Mouse (Mus musculus) kidney, embryonic 14.5 days (tissue): Measurements from ENCODE around the gene Elf3. TPM values are rescaled to one million over a fixed set of nuclear protein-coding genes. Genes with fewer than 3 reads are reported as not detected.
"Not testable (repeated sequence)": the region's sequence is repeated elsewhere in the genome, so short reads cannot be mapped to it uniquely, and the experiment has no call there.

Experiments
- ATAC-seq: fragments of 200-750 bp; cut with Nextera tagmentation; 2 replicates; pipeline ENCODE4 v1.8.0; 2017; ENCODE audit warnings: moderate number of reproducible peaks, mild to moderate bottlenecking, moderate TSS enrichment, moderate library complexity; ENCODE audit not compliant: low FRiP score, low TSS enrichment
- H3K27ac ChIP-seq: fragments of 300-500 bp; sonication (generic); 2 replicates; pipeline ENCODE4 v1.5.1; 2014; ENCODE audit warnings: low read depth, mild to moderate bottlenecking, low read length, moderate library complexity, mixed read lengths
- H3K27me3 ChIP-seq: fragments of 300-500 bp; sonication (generic); 2 replicates; pipeline ENCODE4 v1.6.1; 2014; ENCODE audit warnings: mild to moderate bottlenecking, low read length; ENCODE audit not compliant: control insufficient read depth, insufficient read depth
- H3K36me3 ChIP-seq: fragments of 300-500 bp; sonication (generic); 2 replicates; pipeline ENCODE4 v1.6.1; 2014; ENCODE audit warnings: low read length, mixed read lengths; ENCODE audit not compliant: control insufficient read depth, insufficient read depth
- H3K4me1 ChIP-seq: fragments of 300-500 bp; sonication (generic); 2 replicates; pipeline ENCODE4 v1.6.1; 2014; ENCODE audit warnings: low read length, mixed read lengths; ENCODE audit not compliant: control insufficient read depth, insufficient read depth
- H3K4me2 ChIP-seq: fragments of 300-500 bp; sonication (generic); replicated peaks from 2 replicates; pipeline ENCODE4 v1.6.1; 2014; ENCODE audit warnings: low read depth, mild to moderate bottlenecking, low read length
- H3K4me3 ChIP-seq: fragments of 300-500 bp; sonication (generic); 2 replicates; pipeline ENCODE4 v1.5.1; 2014; ENCODE audit warnings: mild to moderate bottlenecking, low read length
- H3K9ac ChIP-seq: fragments of 300-500 bp; sonication (generic); 2 replicates; pipeline ENCODE4 v1.6.1; 2014; ENCODE audit warnings: low read depth, mild to moderate bottlenecking, low read length, moderate library complexity
- H3K9me3 ChIP-seq: fragments of 300-500 bp; sonication (generic); 2 replicates; pipeline ENCODE4 v1.6.1; 2016; ENCODE audit warnings: low read length; ENCODE audit not compliant: control insufficient read depth
- WGBS: fragments of 180-500 bp; shearing (Covaris S2); extraction: QIAGEN DNeasy Blood & Tissue Kit; methylation state at CpG from one replicate; pipeline ENCODE4 v1.1.7; 2014; 5-methylcytosine and 5-hydroxymethylcytosine counted together
- polyA plus RNA-seq: library from polyadenylated mRNA; unstranded; fragments of >200 nt; fragmentation: Nextera tagmentation; extraction: Ambion mirVana; gene quantifications from 2 replicates; pipeline ENCODE4 v1.2.1, GENCODE M21; 2014

The Elf3 gene
- polyA plus RNA-seq, 1 experiment from 2014 or later, result 26.8 TPM

DNA sequence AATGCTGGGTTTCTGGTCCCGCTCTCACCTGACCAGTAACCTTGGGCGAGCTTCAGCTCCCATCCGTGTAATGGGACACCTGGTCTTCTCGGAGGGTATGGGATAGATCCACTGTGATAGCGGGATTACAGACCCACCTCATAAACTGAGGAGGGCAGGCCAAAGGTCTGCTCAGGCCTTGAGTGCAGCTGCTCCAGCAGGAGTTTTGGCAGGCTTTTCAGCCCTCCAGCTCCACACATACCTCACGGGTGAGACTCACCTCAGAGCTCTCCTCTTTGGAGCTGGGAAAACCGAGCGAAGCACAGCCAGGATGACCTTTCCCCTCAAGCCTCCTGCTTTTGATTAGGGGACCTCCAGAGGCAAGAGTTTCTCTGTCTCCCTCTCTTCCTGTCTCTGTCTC, 7.0 kb downstream of the Elf3 start:
- no peak overlapping the region for H3K4me2 ChIP-seq
- H3K4me3 ChIP-seq, result no peak overlapping the region
- 74% methylated on average over 8 of the region's 8 CpGs for WGBS
- ATAC-seq, result no peak
- no peaks in the 10 kb centered on the region for H3K36me3 ChIP-seq
- H3K9me3 ChIP-seq, result no peaks in the 10 kb centered on the region
- no peak overlapping the region for H3K9ac ChIP-seq
- no peaks in the 10 kb centered on the region for H3K4me1 ChIP-seq
- H3K27ac ChIP-seq, result no peak overlapping the region
- no peaks in the 10 kb centered on the region; the same call in 1 of the 2 replicates for H3K27me3 ChIP-seq

- no peaks in the 10 kb centered on the region for H3K9me3 ChIP-seq
- no peaks in the 10 kb centered on the region; the same call in 1 of the 2 replicates for H3K27me3 ChIP-seq
- no peaks in the 10 kb centered on the region for H3K4me1 ChIP-seq
- H3K27ac ChIP-seq, result no peak overlapping the region
- ATAC-seq, result no peak
- no peak overlapping the region for H3K9ac ChIP-seq
- no peak overlapping the region for H3K4me2 ChIP-seq
- H3K36me3 ChIP-seq, result no peaks in the 10 kb centered on the region
- H3K4me3 ChIP-seq, result no peak overlapping the region
- WGBS, result 64% methylated on average over 2 of the region's 3 CpGs
Measured at GRCm38 (mm10) chr1:135250706-135251105, 7.7 kb downstream of the Elf3 start.

DNA sequence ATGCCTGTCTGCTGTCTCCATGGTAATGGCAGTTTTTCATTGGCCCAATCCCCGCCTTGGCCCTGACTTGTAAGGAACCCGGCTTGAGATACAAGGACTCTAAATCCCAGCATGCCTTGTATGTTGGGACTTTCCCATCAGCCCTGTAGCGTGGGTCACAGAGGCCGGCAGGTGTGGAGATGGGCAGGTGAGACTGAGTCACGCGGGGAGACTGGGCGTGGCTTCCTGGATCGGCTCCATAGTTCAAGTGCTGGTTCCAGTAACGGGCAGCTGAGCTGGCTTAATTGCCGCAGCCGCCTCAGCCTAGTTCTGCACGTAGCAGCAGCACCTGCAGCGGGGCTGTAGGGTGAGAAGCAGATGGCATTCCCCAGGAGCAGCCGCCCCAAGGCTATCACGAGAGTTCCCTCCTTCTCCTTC, 9.9 kb downstream of the Elf3 start:
- Histone ChIP-seq H3K27ac (no peak overlapping the region), H3K4me1 (no peaks in the 10 kb centered on the region), H3K4me2 (peak overlapping the region; percentile 21), H3K27me3 (no peaks in the 10 kb centered on the region; the same call in 1 of the 2 replicates), H3K9me3 (no peaks in the 10 kb centered on the region), H3K9ac (no peak overlapping the region), H3K36me3 (no peaks in the 10 kb centered on the region), H3K4me3 (peak overlapping the region; percentile 11; the same call in 1 of the 2 replicates)
- 3% methylated on average over 15 of the region's 15 CpGs for WGBS
- ATAC-seq, result peak; percentile 69

- H3K4me1 ChIP-seq, result no peaks in the 10 kb centered on the region
- H3K27me3 ChIP-seq, result no peaks in the 10 kb centered on the region; the same call in 1 of the 2 replicates
- WGBS, result 76% methylated on average over 8 of the region's 8 CpGs
- ATAC-seq, result no peak
- no peaks in the 10 kb centered on the region for H3K9me3 ChIP-seq
- H3K36me3 ChIP-seq, result no peaks in the 10 kb centered on the region
- no peak overlapping the region for H3K27ac ChIP-seq
- H3K4me3 ChIP-seq, result no peak overlapping the region
- H3K9ac ChIP-seq, result no peak overlapping the region
- no peak overlapping the region for H3K4me2 ChIP-seq
Measured at GRCm38 (mm10) chr1:135244014-135244413, 14.4 kb downstream of the Elf3 start.

- not testable (repeated sequence) for H3K36me3 ChIP-seq, H3K27ac ChIP-seq, H3K27me3 ChIP-seq, H3K4me2 ChIP-seq, H3K4me1 ChIP-seq, H3K9ac ChIP-seq, H3K9me3 ChIP-seq, ATAC-seq, H3K4me3 ChIP-seq
- WGBS, result 92% methylated on average over 4 of the region's 4 CpGs
Measured at GRCm38 (mm10) chr1:135240206-135240605, 18.2 kb downstream of the Elf3 start.

- H3K4me2 ChIP-seq, result no peak overlapping the region
- H3K27ac ChIP-seq, result no peak overlapping the region
- 51% methylated on average over 12 of the region's 12 CpGs for WGBS
- no peaks in the 10 kb centered on the region for H3K9me3 ChIP-seq
- no peak; the same call in 1 of the 2 replicates for ATAC-seq
- no peaks in the 10 kb centered on the region for H3K4me1 ChIP-seq
- H3K4me3 ChIP-seq, result no peak overlapping the region
- H3K9ac ChIP-seq, result no peak overlapping the region
- H3K27me3 ChIP-seq, result no peaks in the 10 kb centered on the region
- no peaks in the 10 kb centered on the region for H3K36me3 ChIP-seq
Measured at GRCm38 (mm10) chr1:135237131-135237851, 21.1 kb downstream of the Elf3 start.

GRCm38 (mm10) chr1:135234771-135235170, 23.6 kb downstream of the Elf3 start:
- Histone ChIP-seq H3K27me3 (no peaks in the 10 kb centered on the region), H3K36me3 (no peaks in the 10 kb centered on the region), H3K4me1 (no peaks in the 10 kb centered on the region), H3K9me3 (no peaks in the 10 kb centered on the region), H3K4me3 (no peak overlapping the region), H3K9ac (no peak overlapping the region), H3K27ac (no peak overlapping the region), H3K4me2 (no peak overlapping the region)
- ATAC-seq, result no peak
- 89% methylated on average over 12 of the region's 12 CpGs for WGBS

DNA sequence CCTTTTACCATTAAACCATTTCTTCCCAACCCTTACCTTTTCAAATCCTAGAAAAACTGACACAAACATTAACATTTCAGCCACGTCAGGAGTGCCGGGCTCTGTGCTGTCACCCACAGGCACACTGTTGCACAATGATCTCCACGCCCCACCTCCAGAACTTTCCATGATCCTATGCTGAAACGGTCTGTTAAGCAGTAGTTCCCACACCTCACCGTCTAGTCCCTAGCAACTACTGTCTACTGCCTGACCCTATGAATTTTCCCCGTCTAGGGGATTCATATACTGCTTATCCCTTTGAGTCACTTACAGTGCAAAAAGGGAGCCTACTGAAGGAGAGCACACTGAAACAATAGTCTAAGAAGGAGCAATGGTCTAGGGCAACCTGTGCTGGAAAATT, 24.4 kb downstream of the Elf3 start:
- Histone ChIP-seq H3K27me3 (no peaks in the 10 kb centered on the region), H3K4me2 (no peak overlapping the region), H3K36me3 (no peaks in the 10 kb centered on the region), H3K9ac (no peak overlapping the region), H3K27ac (no peak overlapping the region), H3K9me3 (no peaks in the 10 kb centered on the region), H3K4me1 (no peaks in the 10 kb centered on the region), H3K4me3 (no peak overlapping the region)
- 81% methylated on average over 6 of the region's 6 CpGs for WGBS
- no peak for ATAC-seq

DNA sequence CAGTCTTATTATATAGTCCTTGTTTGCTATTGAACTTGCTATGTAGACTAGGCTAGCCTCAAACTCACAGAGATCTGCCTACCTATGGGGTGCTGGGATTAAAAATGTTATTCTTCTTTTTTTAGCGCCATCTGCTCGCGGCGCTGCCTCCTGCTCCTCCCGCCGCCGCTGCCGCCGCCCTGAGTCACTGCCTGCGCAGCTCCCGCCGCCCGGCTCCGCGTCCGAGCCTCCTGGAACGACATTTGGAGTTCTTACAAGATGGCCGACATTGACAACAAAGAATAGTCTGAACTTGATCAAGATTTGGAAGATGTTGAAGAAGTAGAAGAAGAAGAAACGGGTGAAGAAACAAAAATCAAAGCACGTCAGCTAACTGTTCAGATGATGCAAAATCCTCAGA, 26.5 kb downstream of the Elf3 start:
- not testable (repeated sequence) for H3K9ac ChIP-seq, H3K27ac ChIP-seq, H3K9me3 ChIP-seq, H3K36me3 ChIP-seq, ATAC-seq, H3K4me1 ChIP-seq, H3K27me3 ChIP-seq, H3K4me2 ChIP-seq, H3K4me3 ChIP-seq
- 85% methylated on average over 20 of the region's 20 CpGs for WGBS
